Mouse (Mus musculus): ENCODE data around the gene Prr19. TPM values are rescaled to one million over a fixed set of nuclear protein-coding genes. Genes with fewer than 3 reads are reported as not detected.
"Not testable (repeated sequence)": the region's sequence is repeated elsewhere in the genome, so short reads cannot be mapped to it uniquely, and the experiment has no call there.

The Prr19 gene
- 1.8 and 2.2 TPM in 2 replicates for polyA plus RNA-seq (2014; fragmentation: Nextera tagmentation; extraction: Ambion mirVana)

GRCm38 (mm10) chr7:25301063-25301462, at the start of gene Prr19:
Gene Prr19 (plus strand): TSS chr7:25301411.
- Histone ChIP-seq H3K36me3 (ENCODE audit: control insufficient read depth, insufficient read depth, low read length) (peaks cover 2% of the 10 kb centered on the region; the same call in 1 of the 2 replicates), H3K9ac (ENCODE audit: low read length) (no peak within 1 kb of the TSS), H3K4me3 (ENCODE audit: low read depth, low read length) (no peak within 1 kb of the TSS), H3K4me1 (ENCODE audit: control insufficient read depth, insufficient read depth, low read length) (peaks cover 12% of the 10 kb centered on the region; the same call in 1 of the 2 replicates), H3K27ac (ENCODE audit: low read depth, low read length) (no peak within 1 kb of the TSS), H3K27me3 (replicated peaks; ENCODE audit: control insufficient read depth, insufficient read depth, low read length) (no peaks in the 10 kb centered on the region), H3K9me3 (replicated peaks; ENCODE audit: control insufficient read depth, low read length) (no peaks in the 10 kb centered on the region), H3K4me2 (ENCODE audit: low read length) (no peak within 1 kb of the TSS)
- 70% methylated on average over 19 of the region's 19 CpGs for WGBS
- DNase-seq (ENCODE audit: low spot score) (peak; percentile 64), ATAC-seq (no peak)

- ATAC-seq (no peak), DNase-seq (ENCODE audit: low spot score) (no peak)
- Histone ChIP-seq H3K4me1 (ENCODE audit: control insufficient read depth, insufficient read depth, low read length) (peaks cover 18% of the 10 kb centered on the region), H3K27me3 (replicated peaks; ENCODE audit: control insufficient read depth, insufficient read depth, low read length) (no peaks in the 10 kb centered on the region), H3K27ac (ENCODE audit: low read depth, low read length) (peak overlapping the region; percentile 78), H3K9ac (ENCODE audit: low read length) (peak overlapping the region; percentile 79), H3K9me3 (replicated peaks; ENCODE audit: control insufficient read depth, low read length) (no peaks in the 10 kb centered on the region), H3K4me2 (ENCODE audit: low read length) (peak overlapping the region; percentile 98), H3K36me3 (ENCODE audit: control insufficient read depth, insufficient read depth, low read length) (no peaks in the 10 kb centered on the region), H3K4me3 (ENCODE audit: low read depth, low read length) (peak overlapping the region; percentile 78)
- 18% methylated on average over 8 of the region's 8 CpGs for WGBS
Measured at GRCm38 (mm10) chr7:25251822-25252221, 49.4 kb upstream of the Prr19 start.

GRCm38 (mm10) chr7:25261896-25262295, 39.3 kb upstream of the Prr19 start:
- ATAC-seq: no peak
- DNase-seq (ENCODE audit: low spot score): no peak

GRCm38 (mm10) chr7:25263968-25264870, 37.0 kb upstream of the Prr19 start:
- 22% methylated on average over 17 of the region's 17 CpGs for WGBS
- no peaks in the 10 kb centered on the region for H3K36me3 ChIP-seq (ENCODE audit: control insufficient read depth, insufficient read depth, low read length)
- H3K4me2 ChIP-seq (ENCODE audit: low read length): no peak overlapping the region
- no peaks in the 10 kb centered on the region for H3K27me3 ChIP-seq (replicated peaks; ENCODE audit: control insufficient read depth, insufficient read depth, low read length)
- ATAC-seq: no peak
- no peak overlapping the region for H3K9ac ChIP-seq (ENCODE audit: low read length)
- no peak overlapping the region for H3K4me3 ChIP-seq (ENCODE audit: low read depth, low read length)
- peaks cover 9% of the 10 kb centered on the region for H3K4me1 ChIP-seq (ENCODE audit: control insufficient read depth, insufficient read depth, low read length)
- no peak for DNase-seq (ENCODE audit: low spot score)
- no peaks in the 10 kb centered on the region for H3K9me3 ChIP-seq (replicated peaks; ENCODE audit: control insufficient read depth, low read length)
- no peak overlapping the region for H3K27ac ChIP-seq (ENCODE audit: low read depth, low read length)

More at GRCm38 (mm10) chr7:25261896-25262295, 39.3 kb upstream of the Prr19 start:
- 62% methylated on average over 1 of the region's 1 CpGs for WGBS
- Histone ChIP-seq H3K27ac (ENCODE audit: low read depth, low read length) (no peak overlapping the region), H3K9ac (ENCODE audit: low read length) (no peak overlapping the region), H3K4me3 (ENCODE audit: low read depth, low read length) (no peak overlapping the region), H3K4me2 (ENCODE audit: low read length) (no peak overlapping the region), H3K27me3 (replicated peaks; ENCODE audit: control insufficient read depth, insufficient read depth, low read length) (no peaks in the 10 kb centered on the region), H3K9me3 (replicated peaks; ENCODE audit: control insufficient read depth, low read length) (no peaks in the 10 kb centered on the region), H3K36me3 (ENCODE audit: control insufficient read depth, insufficient read depth, low read length) (no peaks in the 10 kb centered on the region), H3K4me1 (ENCODE audit: control insufficient read depth, insufficient read depth, low read length) (peaks cover 2% of the 10 kb centered on the region)

GRCm38 (mm10) chr7:25265743-25266142, 35.5 kb upstream of the Prr19 start:
- H3K4me1 ChIP-seq (ENCODE audit: control insufficient read depth, insufficient read depth, low read length): peaks cover 14% of the 10 kb centered on the region
- not testable (repeated sequence) for H3K27me3 ChIP-seq (replicated peaks; ENCODE audit: control insufficient read depth, insufficient read depth, low read length); H3K9me3 ChIP-seq (replicated peaks; ENCODE audit: control insufficient read depth, low read length); H3K9ac ChIP-seq (ENCODE audit: low read length); H3K36me3 ChIP-seq (ENCODE audit: control insufficient read depth, insufficient read depth, low read length); H3K27ac ChIP-seq (ENCODE audit: low read depth, low read length); DNase-seq (ENCODE audit: low spot score); ATAC-seq; H3K4me2 ChIP-seq (ENCODE audit: low read length); H3K4me3 ChIP-seq (ENCODE audit: low read depth, low read length)
- 92% methylated on average over 5 of the region's 5 CpGs for WGBS

- ATAC-seq (no peak), DNase-seq (ENCODE audit: low spot score) (no peak)
- Histone ChIP-seq H3K27ac (ENCODE audit: low read depth, low read length) (no peak overlapping the region), H3K9ac (ENCODE audit: low read length) (no peak overlapping the region), H3K4me2 (ENCODE audit: low read length) (peak overlapping the region; percentile 64), H3K27me3 (replicated peaks; ENCODE audit: control insufficient read depth, insufficient read depth, low read length) (no peaks in the 10 kb centered on the region), H3K9me3 (replicated peaks; ENCODE audit: control insufficient read depth, low read length) (no peaks in the 10 kb centered on the region), H3K4me3 (ENCODE audit: low read depth, low read length) (peak overlapping the region; percentile 58; the same call in 1 of the 2 replicates), H3K4me1 (ENCODE audit: control insufficient read depth, insufficient read depth, low read length) (peaks cover 14% of the 10 kb centered on the region), H3K36me3 (ENCODE audit: control insufficient read depth, insufficient read depth, low read length) (peaks cover 7% of the 10 kb centered on the region; the same call in 1 of the 2 replicates)
- WGBS: 88% methylated on average over 8 of the region's 8 CpGs
Measured at GRCm38 (mm10) chr7:25266180-25266962, 34.8 kb upstream of the Prr19 start.

- Histone ChIP-seq H3K27me3 (replicated peaks; ENCODE audit: control insufficient read depth, insufficient read depth, low read length) (no peaks in the 10 kb centered on the region), H3K4me1 (ENCODE audit: control insufficient read depth, insufficient read depth, low read length) (peaks cover 14% of the 10 kb centered on the region), H3K27ac (ENCODE audit: low read depth, low read length) (peak within 1 kb of the TSS; percentile 84), H3K4me3 (ENCODE audit: low read depth, low read length) (peak within 1 kb of the TSS; percentile 73), H3K9ac (ENCODE audit: low read length) (peak within 1 kb of the TSS; percentile 81), H3K36me3 (ENCODE audit: control insufficient read depth, insufficient read depth, low read length) (peaks cover 16% of the 10 kb centered on the region), H3K4me2 (ENCODE audit: low read length) (peak within 1 kb of the TSS; percentile 80), H3K9me3 (replicated peaks; ENCODE audit: control insufficient read depth, low read length) (no peaks in the 10 kb centered on the region)
- WGBS: under 1% methylated on average over 29 of the region's 29 CpGs
- DNase-seq (ENCODE audit: low spot score): peak; percentile 100
- peak; percentile 85 for ATAC-seq
Measured at GRCm38 (mm10) chr7:25267301-25267750, 33.9 kb upstream of the Prr19 start, which contains the start of gene Cic. Gene Cic (plus strand): TSS chr7:25267704.

- Histone ChIP-seq H3K4me3 (ENCODE audit: low read depth, low read length) (peak overlapping the region; percentile 73), H3K9me3 (replicated peaks; ENCODE audit: control insufficient read depth, low read length) (no peaks in the 10 kb centered on the region), H3K27ac (ENCODE audit: low read depth, low read length) (peak overlapping the region; percentile 84), H3K4me2 (ENCODE audit: low read length) (peak overlapping the region; percentile 80), H3K27me3 (replicated peaks; ENCODE audit: control insufficient read depth, insufficient read depth, low read length) (no peaks in the 10 kb centered on the region), H3K9ac (ENCODE audit: low read length) (peak overlapping the region; percentile 81), H3K4me1 (ENCODE audit: control insufficient read depth, insufficient read depth, low read length) (peaks cover 14% of the 10 kb centered on the region), H3K36me3 (ENCODE audit: control insufficient read depth, insufficient read depth, low read length) (peaks cover 22% of the 10 kb centered on the region)
- ATAC-seq: peak; percentile 96
- under 1% methylated on average over 33 of the region's 33 CpGs for WGBS
- DNase-seq (ENCODE audit: low spot score): peak; percentile 100
Measured at GRCm38 (mm10) chr7:25267751-25268463, 33.3 kb upstream of the Prr19 start.
